Mouse (Mus musculus) midbrain, embryonic 13.5 days (tissue): Measurements from ENCODE around the gene Tm4sf19. TPM values are rescaled to one million over a fixed set of nuclear protein-coding genes. Genes with fewer than 3 reads are reported as not detected.

Experiments used
- ATAC-seq: fragments of 200-750 bp; cut with Nextera tagmentation; 2 replicates; pipeline ENCODE4 v1.8.0; 2017; ENCODE audit warnings: mild to moderate bottlenecking, moderate TSS enrichment, moderate library complexity
- H3K27ac ChIP-seq: fragments of 300-500 bp; sonication (generic); 2 replicates; pipeline ENCODE4 v1.5.1; 2015; ENCODE audit warnings: inconsistent platforms, mild to moderate bottlenecking, moderate library complexity
- H3K27me3 ChIP-seq: fragments of 300-500 bp; sonication (generic); 2 replicates; pipeline ENCODE4 v1.6.1; 2015; ENCODE audit warnings: mild to moderate bottlenecking, inconsistent platforms
- H3K36me3 ChIP-seq: fragments of 300-500 bp; sonication (generic); 2 replicates; pipeline ENCODE4 v1.6.1; 2015; ENCODE audit warnings: mild to moderate bottlenecking, inconsistent platforms
- H3K4me1 ChIP-seq: fragments of 300-500 bp; sonication (generic); replicated peaks from 2 replicates; pipeline ENCODE4 v1.6.1; 2015; ENCODE audit warnings: inconsistent platforms
- H3K4me2 ChIP-seq: fragments of 300-500 bp; sonication (generic); replicated peaks from 2 replicates; pipeline ENCODE4 v1.6.1; 2015; ENCODE audit warnings: moderate library complexity, mild to moderate bottlenecking, inconsistent platforms
- H3K4me3 ChIP-seq: fragments of 300-500 bp; sonication (generic); replicated peaks from 2 replicates; pipeline ENCODE4 v1.5.1; 2015; ENCODE audit warnings: mild to moderate bottlenecking, inconsistent platforms
- H3K9ac ChIP-seq: fragments of 300-500 bp; sonication (generic); replicated peaks from 2 replicates; pipeline ENCODE4 v1.6.1; 2015; ENCODE audit warnings: mild to moderate bottlenecking, inconsistent platforms
- H3K9me3 ChIP-seq: fragments of 300-500 bp; sonication (generic); 2 replicates; pipeline ENCODE4 v1.6.1; 2016; ENCODE audit warnings: mild to moderate bottlenecking, inconsistent platforms
- WGBS: fragments of 180-500 bp; shearing (Covaris S2); methylation state at CpG from one replicate; pipeline ENCODE4 v1.1.7; 2015; 5-methylcytosine and 5-hydroxymethylcytosine counted together
- polyA plus RNA-seq: library from polyadenylated mRNA; unstranded; fragments of >200 nt; fragmentation: Nextera tagmentation; extraction: Ambion mirVana; gene quantifications from 2 replicates; pipeline ENCODE4 v1.2.1, GENCODE M21; 2015

Gene Tm4sf19
- not detected in 2 replicates for polyA plus RNA-seq

GRCm38 (mm10) chr16:32400267-32400666 is at the start of gene Tm4sf19:
Tm4sf19 (plus strand) TSS chr16:32400506.
- H3K9ac ChIP-seq = no peak within 1 kb of the TSS
- no peaks in the 10 kb centered on the region for H3K9me3 ChIP-seq
- H3K4me2 ChIP-seq = no peak within 1 kb of the TSS
- no peaks in the 10 kb centered on the region for H3K4me1 ChIP-seq
- H3K27ac ChIP-seq = no peak within 1 kb of the TSS
- no peaks in the 10 kb centered on the region for H3K27me3 ChIP-seq
- WGBS = 91% methylated on average over 7 of the region's 7 CpGs
- no peak within 1 kb of the TSS for H3K4me3 ChIP-seq
- H3K36me3 ChIP-seq = no peaks in the 10 kb centered on the region
- no peak for ATAC-seq

- Histone ChIP-seq H3K4me2 (no peak overlapping the region), H3K36me3 (peaks cover 24% of the 10 kb centered on the region), H3K27ac (no peak overlapping the region), H3K27me3 (no peaks in the 10 kb centered on the region), H3K9me3 (no peaks in the 10 kb centered on the region), H3K4me3 (no peak overlapping the region), H3K4me1 (no peaks in the 10 kb centered on the region), H3K9ac (no peak overlapping the region)
- ATAC-seq = no peak
- 93% methylated on average over 3 of the region's 3 CpGs for WGBS
Measured at GRCm38 (mm10) chr16:32350776-32351175, 49.5 kb upstream of the Tm4sf19 start.

GRCm38 (mm10) chr16:32363530-32363929 is 36.8 kb upstream of the Tm4sf19 start:
- no peak for ATAC-seq
- H3K9me3 ChIP-seq = no peaks in the 10 kb centered on the region
- 96% methylated on average over 2 of the region's 2 CpGs for WGBS

GRCm38 (mm10) chr16:32371351-32371750 is 29.0 kb upstream of the Tm4sf19 start:
- Histone ChIP-seq H3K9me3 (no peaks in the 10 kb centered on the region), H3K4me3 (no peak overlapping the region), H3K27ac (no peak overlapping the region), H3K36me3 (peaks cover 61% of the 10 kb centered on the region), H3K4me1 (no peaks in the 10 kb centered on the region), H3K4me2 (no peak overlapping the region), H3K9ac (no peak overlapping the region), H3K27me3 (no peaks in the 10 kb centered on the region)
- ATAC-seq = no peak
- WGBS = 91% methylated on average over 4 of the region's 4 CpGs

More at GRCm38 (mm10) chr16:32363530-32363929, 36.8 kb upstream of the Tm4sf19 start:
- no peaks in the 10 kb centered on the region for H3K4me1 ChIP-seq
- no peaks in the 10 kb centered on the region for H3K27me3 ChIP-seq
- H3K27ac ChIP-seq = no peak overlapping the region
- no peak overlapping the region for H3K9ac ChIP-seq
- H3K4me3 ChIP-seq = no peak overlapping the region
- H3K4me2 ChIP-seq = no peak overlapping the region
- H3K36me3 ChIP-seq = peaks cover 41% of the 10 kb centered on the region

- Histone ChIP-seq H3K4me1 (no peaks in the 10 kb centered on the region), H3K9me3 (0 out of 2 replicates have a peak, but pooled peaks cover 3% of the 10 kb centered on the region), H3K27me3 (no peaks in the 10 kb centered on the region), H3K9ac (no peak overlapping the region), H3K4me2 (no peak overlapping the region), H3K4me3 (no peak overlapping the region), H3K36me3 (peaks cover 76% of the 10 kb centered on the region), H3K27ac (no peak overlapping the region)
- no peak for ATAC-seq
- 97% methylated on average over 2 of the region's 2 CpGs for WGBS
Measured at GRCm38 (mm10) chr16:32379575-32379974, 20.7 kb upstream of the Tm4sf19 start.

- Histone ChIP-seq H3K9me3 (0 out of 2 replicates have a peak, but pooled peaks cover 3% of the 10 kb centered on the region), H3K4me1 (no peaks in the 10 kb centered on the region), H3K27me3 (no peaks in the 10 kb centered on the region), H3K4me2 (no peak overlapping the region), H3K27ac (no peak overlapping the region), H3K36me3 (peaks cover 69% of the 10 kb centered on the region), H3K9ac (no peak overlapping the region), H3K4me3 (no peak overlapping the region)
- no peak for ATAC-seq
Measured at GRCm38 (mm10) chr16:32382901-32383300, 17.4 kb upstream of the Tm4sf19 start.

GRCm38 (mm10) chr16:32384885-32385284 is 15.4 kb upstream of the Tm4sf19 start:
- Histone ChIP-seq H3K4me3 (no peak overlapping the region), H3K27ac (no peak overlapping the region), H3K4me1 (no peaks in the 10 kb centered on the region), H3K9me3 (no peaks in the 10 kb centered on the region), H3K36me3 (peaks cover 57% of the 10 kb centered on the region), H3K9ac (no peak overlapping the region), H3K27me3 (no peaks in the 10 kb centered on the region), H3K4me2 (no peak overlapping the region)
- no peak for ATAC-seq
- 92% methylated on average over 2 of the region's 2 CpGs for WGBS

GRCm38 (mm10) chr16:32386826-32387225 is 13.5 kb upstream of the Tm4sf19 start:
- 90% methylated on average over 3 of the region's 3 CpGs for WGBS
- Histone ChIP-seq H3K36me3 (peaks cover 57% of the 10 kb centered on the region), H3K9me3 (no peaks in the 10 kb centered on the region)

GRCm38 (mm10) chr16:32389049-32389448 is 11.3 kb upstream of the Tm4sf19 start:
- Histone ChIP-seq H3K4me3 (no peak overlapping the region), H3K9me3 (no peaks in the 10 kb centered on the region), H3K27ac (no peak overlapping the region), H3K27me3 (no peaks in the 10 kb centered on the region), H3K9ac (no peak overlapping the region), H3K4me2 (no peak overlapping the region), H3K36me3 (peaks cover 44% of the 10 kb centered on the region), H3K4me1 (no peaks in the 10 kb centered on the region)
- no peak for ATAC-seq

More at GRCm38 (mm10) chr16:32386826-32387225, 13.5 kb upstream of the Tm4sf19 start:
- H3K27me3 ChIP-seq = no peaks in the 10 kb centered on the region
- no peaks in the 10 kb centered on the region for H3K4me1 ChIP-seq
- no peak overlapping the region for H3K9ac ChIP-seq
- ATAC-seq = no peak
- no peak overlapping the region for H3K27ac ChIP-seq
- H3K4me3 ChIP-seq = no peak overlapping the region
- no peak overlapping the region for H3K4me2 ChIP-seq

GRCm38 (mm10) chr16:32389841-32390240 is 10.5 kb upstream of the Tm4sf19 start:
- peaks cover 42% of the 10 kb centered on the region for H3K36me3 ChIP-seq

GRCm38 (mm10) chr16:32390882-32391281 is 9.4 kb upstream of the Tm4sf19 start:
- Histone ChIP-seq H3K4me3 (no peak overlapping the region), H3K9ac (no peak overlapping the region), H3K4me2 (no peak overlapping the region), H3K9me3 (no peaks in the 10 kb centered on the region), H3K4me1 (no peaks in the 10 kb centered on the region), H3K36me3 (peaks cover 33% of the 10 kb centered on the region), H3K27me3 (no peaks in the 10 kb centered on the region), H3K27ac (no peak overlapping the region)
- ATAC-seq = no peak
- 98% methylated on average over 3 of the region's 3 CpGs for WGBS

More at GRCm38 (mm10) chr16:32389841-32390240, 10.5 kb upstream of the Tm4sf19 start:
- Histone ChIP-seq H3K4me3 (no peak overlapping the region), H3K4me1 (no peaks in the 10 kb centered on the region), H3K9me3 (no peaks in the 10 kb centered on the region), H3K9ac (no peak overlapping the region), H3K27me3 (no peaks in the 10 kb centered on the region), H3K27ac (no peak overlapping the region), H3K4me2 (no peak overlapping the region)
- WGBS = 90% methylated on average over 3 of the region's 3 CpGs
- ATAC-seq = no peak

- Histone ChIP-seq H3K36me3 (peaks cover 12% of the 10 kb centered on the region), H3K27ac (no peak overlapping the region), H3K4me2 (no peak overlapping the region), H3K4me3 (no peak overlapping the region), H3K4me1 (no peaks in the 10 kb centered on the region), H3K9me3 (no peaks in the 10 kb centered on the region), H3K9ac (no peak overlapping the region), H3K27me3 (no peaks in the 10 kb centered on the region)
- no peak for ATAC-seq
- 80% methylated on average over 6 of the region's 6 CpGs for WGBS
Measured at GRCm38 (mm10) chr16:32395679-32396540, 4.4 kb upstream of the Tm4sf19 start.

- H3K9me3 ChIP-seq = no peaks in the 10 kb centered on the region
- no peak overlapping the region for H3K4me2 ChIP-seq
- H3K4me3 ChIP-seq = no peak overlapping the region
- no peaks in the 10 kb centered on the region for H3K4me1 ChIP-seq
- WGBS = 59% methylated on average over 3 of the region's 3 CpGs
- ATAC-seq = no peak
- no peaks in the 10 kb centered on the region for H3K27me3 ChIP-seq
- no peak overlapping the region for H3K27ac ChIP-seq
- no peak overlapping the region for H3K9ac ChIP-seq
- peaks cover 6% of the 10 kb centered on the region; the same call in 1 of the 2 replicates for H3K36me3 ChIP-seq
Measured at GRCm38 (mm10) chr16:32396541-32396835, 3.8 kb upstream of the Tm4sf19 start.
